Mouse (Mus musculus) heart, postnatal 25 days (tissue): ENCODE data around the gene Ghrh. TPM values are rescaled to one million over a fixed set of nuclear protein-coding genes. Genes with fewer than 3 reads are reported as not detected.
"Not testable (repeated sequence)": the region's sequence is repeated elsewhere in the genome, so short reads cannot be mapped to it uniquely, and the experiment has no call there.

Experiments
- DNase-seq: peaks from one replicate; pipeline ENCODE4 v3.0.0; 2022; ENCODE audit warnings: low spot score
- intact Hi-C: fragments of 180-260 bp; cut with DNase I; formaldehyde crosslinking; loops from one replicate; pipeline ENCODE4 v1.15.1; 2025
- total RNA-seq, 2 experiments: library from RNA; stranded (reverse); gene quantifications; 2 replicates each; pipeline ENCODE4 v1.2.3; 2021

Gene Ghrh
- total RNA-seq = not detected

GRCm38 (mm10) chr2:157347361-157348159 lies at the start of gene Ghrh:
TSS of gene Ghrh (minus strand) at chr2:157347506.
- no peak for DNase-seq

GRCm38 (mm10) chr2:157395960-157396359 lies 48.7 kb upstream of the Ghrh start:
- no peak for DNase-seq
- intact Hi-C loops = no loop called here

More at GRCm38 (mm10) chr2:157347361-157348159, at the start of gene Ghrh:
- intact Hi-C loops = no loop called here

DNA sequence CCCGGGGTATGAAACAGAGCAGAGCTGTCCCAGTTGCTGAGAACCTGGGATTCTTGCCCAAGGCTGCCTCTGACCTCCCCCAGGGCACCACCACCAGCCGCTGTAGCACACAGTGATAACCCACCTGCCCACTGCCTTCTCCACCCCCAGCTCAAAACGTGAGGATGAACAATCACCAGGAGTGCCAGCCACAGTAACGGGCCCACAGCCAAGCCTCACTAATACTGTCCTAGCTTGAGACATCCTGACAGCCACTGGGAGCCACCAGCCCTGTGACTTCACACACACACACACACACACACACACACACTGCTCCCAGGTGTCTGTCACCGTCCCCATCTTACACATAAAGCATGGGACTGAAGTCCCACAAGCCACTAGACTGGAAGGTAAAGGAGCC lies 48.1 kb upstream of the Ghrh start:
- intact Hi-C loops = no loop called here
- no peak for DNase-seq

- intact Hi-C loops = no loop called here
Observed at GRCm38 (mm10) chr2:157394868-157395267, 47.6 kb upstream of the Ghrh start.

GRCm38 (mm10) chr2:157393549-157393948 lies 46.2 kb upstream of the Ghrh start:
- intact Hi-C loops = no loop called here
- DNase-seq = no peak

More at GRCm38 (mm10) chr2:157394868-157395267, 47.6 kb upstream of the Ghrh start:
- DNase-seq = no peak

DNA sequence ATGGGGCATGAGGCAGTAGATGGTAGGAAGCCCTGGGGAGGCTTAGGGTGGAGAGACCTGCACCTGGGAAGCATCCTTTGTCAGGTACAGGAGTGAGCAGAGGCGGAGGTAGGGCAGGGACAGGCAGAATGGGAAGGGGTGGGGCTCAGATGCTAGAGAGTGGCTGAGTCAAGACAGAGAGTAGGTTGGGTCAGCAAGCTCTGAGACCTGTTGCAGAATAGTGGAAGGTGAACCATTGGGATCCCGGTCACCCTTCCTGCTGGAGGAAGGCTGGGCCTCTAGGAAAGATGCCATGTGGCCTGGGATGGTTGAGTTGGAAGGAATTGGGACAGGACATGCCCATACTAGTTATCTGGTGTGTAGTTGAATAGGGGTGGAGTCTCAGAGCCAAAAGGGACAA lies 45.0 kb upstream of the Ghrh start:
- DNase-seq = no peak
- intact Hi-C loops = no loop called here

- intact Hi-C loops = no loop called here
- DNase-seq = no peak
Observed at GRCm38 (mm10) chr2:157389591-157389921, 42.2 kb upstream of the Ghrh start.

DNA sequence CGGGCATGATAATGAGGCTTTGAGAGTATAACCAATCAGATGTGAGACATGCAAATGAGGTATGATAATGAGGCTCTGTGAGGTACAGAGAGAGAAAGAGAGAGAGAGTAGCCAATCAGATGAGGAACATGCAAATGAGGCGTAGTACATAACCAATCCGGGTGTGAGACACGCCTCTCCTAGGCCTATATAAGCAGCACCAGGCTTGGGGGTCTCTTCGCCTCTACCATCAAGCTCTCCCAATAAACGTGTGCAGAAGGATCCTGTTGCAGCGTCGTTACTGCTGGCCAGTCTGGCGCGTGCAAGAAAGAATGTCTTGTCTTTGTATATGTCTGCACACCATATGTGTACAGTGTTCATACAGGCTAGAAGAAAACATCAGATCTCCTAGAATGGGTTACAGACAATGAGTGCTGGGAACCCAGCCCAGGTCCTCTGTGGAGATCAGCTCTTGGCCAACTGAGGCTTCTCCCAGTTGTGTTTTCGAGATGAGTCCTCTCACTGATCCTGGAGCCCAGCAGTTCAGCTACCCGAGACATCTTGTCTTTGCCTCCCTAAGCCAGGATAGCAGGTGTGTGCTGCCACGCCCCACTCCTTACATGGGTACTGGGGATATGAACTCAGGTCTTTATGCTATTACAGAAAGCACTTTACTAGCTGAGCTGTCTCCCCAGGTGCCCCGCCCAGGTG lies 41.7 kb upstream of the Ghrh start:
- DNase-seq, intact Hi-C loops: not testable (repeated sequence)

DNA sequence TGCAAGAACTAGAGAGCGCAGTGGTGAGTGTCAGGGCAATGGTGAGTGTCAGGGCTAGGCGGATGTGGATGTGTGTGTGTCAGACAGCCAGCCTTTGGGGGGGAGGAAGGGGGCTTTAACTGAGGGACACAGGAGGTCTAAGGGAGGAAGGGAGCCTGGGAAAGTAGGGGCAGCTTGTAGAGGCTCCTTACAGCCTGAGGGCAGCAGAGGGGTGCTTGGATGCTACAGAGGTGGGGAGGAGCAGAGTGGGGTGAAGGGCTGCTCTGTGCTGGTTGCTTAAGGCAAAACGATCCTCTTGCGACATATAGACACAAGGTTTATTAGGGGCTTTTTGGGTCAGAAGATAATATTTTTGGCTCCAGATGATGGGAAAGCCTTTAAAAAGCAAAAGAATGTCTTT lies 37.5 kb upstream of the Ghrh start:
- intact Hi-C loops = no loop called here
- no peak for DNase-seq

GRCm38 (mm10) chr2:157376995-157377394 lies 29.7 kb upstream of the Ghrh start:
- intact Hi-C loops = no loop called here
- DNase-seq = no peak

DNA sequence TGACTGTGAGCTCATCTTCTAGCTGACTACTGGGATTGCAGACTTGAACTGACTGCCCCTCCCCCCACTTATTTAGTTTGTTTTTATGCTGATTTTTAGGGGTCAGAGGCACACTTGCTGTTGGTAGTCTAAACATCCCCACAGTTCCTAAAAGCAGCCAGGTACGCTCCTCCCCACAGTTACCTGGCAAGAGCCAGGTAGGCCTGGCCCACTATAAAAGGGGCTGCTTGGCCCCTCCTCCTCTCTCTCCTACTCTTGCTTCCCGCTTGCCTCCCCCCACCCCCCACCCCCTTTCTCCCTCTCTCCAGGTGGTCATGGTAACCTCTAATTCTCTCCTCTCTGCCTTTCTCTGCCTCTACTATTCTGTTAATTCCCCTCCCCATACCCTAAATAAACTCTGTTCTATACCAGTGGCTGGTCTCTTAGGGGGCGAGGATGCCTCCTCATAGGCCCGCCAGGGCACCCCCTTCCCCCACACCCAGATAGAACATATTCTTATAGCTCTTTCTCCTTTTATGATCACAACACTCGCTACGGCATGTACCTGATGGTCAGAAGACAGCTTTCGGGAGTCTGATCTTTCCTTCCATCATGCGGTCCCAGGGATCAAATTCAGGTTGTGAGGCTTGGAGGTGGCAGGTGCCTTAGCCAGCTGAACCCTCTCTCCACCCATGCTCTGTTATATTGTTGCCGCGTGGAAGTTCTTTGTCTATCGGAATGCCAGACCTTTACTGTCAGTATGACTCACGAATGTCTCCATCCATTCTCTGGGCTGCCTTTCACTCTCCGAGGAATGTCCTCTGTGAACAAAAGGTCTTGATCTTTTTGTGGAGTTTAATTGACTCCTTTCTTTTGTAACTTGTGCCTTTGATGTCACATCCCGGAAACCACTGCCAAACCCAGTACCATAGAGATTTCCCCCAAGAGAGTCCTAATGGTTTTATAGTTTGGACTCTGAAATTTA lies 28.8 kb upstream of the Ghrh start:
- DNase-seq = no peak
- intact Hi-C loops = no loop called here

- DNase-seq = no peak
- intact Hi-C loops = no loop called here
Observed at GRCm38 (mm10) chr2:157375051-157375450, 27.7 kb upstream of the Ghrh start.

DNA sequence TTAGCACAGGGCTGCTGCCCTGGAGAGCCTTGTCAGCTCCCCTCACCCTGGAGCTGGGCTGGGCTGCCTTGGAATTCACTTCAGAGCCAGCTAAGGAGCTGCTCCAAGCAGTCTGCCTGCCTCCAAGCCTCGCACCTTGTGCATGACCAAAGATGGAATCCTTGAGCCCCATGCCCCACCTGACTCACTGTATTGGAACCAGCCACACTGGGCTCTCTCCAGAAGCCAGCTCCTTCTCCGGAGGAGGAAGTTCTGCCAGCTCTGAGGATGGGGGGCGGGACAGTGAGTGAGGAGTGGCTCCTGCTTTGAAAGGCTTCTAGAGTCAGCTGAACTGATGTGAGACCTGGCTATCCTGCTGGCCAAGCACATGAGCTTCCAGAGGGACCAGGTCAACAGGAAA lies 26.4 kb upstream of the Ghrh start:
- DNase-seq = peak; percentile 10
- intact Hi-C loops = no loop called here

GRCm38 (mm10) chr2:157371696-157372095 lies 24.4 kb upstream of the Ghrh start:
- intact Hi-C loops = no loop called here
- no peak for DNase-seq

GRCm38 (mm10) chr2:157367991-157368390 lies 20.7 kb upstream of the Ghrh start:
- no peak for DNase-seq
- intact Hi-C loops = no loop called here

GRCm38 (mm10) chr2:157367184-157367893 lies 20.0 kb upstream of the Ghrh start, which contains the start of gene Manbal:
TSS of gene Manbal (plus strand) at chr2:157367594.
- peak; percentile 88 for DNase-seq
- intact Hi-C loops = no loop called here

DNA sequence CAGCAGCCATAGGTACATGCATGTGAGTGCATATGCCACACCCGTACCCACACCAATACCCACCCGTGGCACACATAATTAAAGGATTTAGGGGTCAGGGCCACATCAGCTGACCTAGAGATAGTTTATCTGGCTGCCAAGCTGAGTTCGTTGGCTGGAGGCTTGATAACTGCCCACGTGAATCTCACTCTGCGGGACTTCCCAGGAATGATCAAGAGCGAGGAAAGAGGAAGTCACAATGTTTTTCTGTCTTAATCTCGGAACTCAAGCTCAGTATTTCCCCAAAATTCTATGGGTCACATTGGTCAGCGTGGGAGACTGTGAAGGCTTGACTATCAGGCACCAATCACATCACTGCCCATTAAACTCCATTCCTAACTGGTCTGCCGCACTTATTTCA lies 19.5 kb upstream of the Ghrh start:
- DNase-seq = no peak
- intact Hi-C loops = no loop called here

- intact Hi-C loops = no loop called here
Observed at GRCm38 (mm10) chr2:157363031-157363430, 15.7 kb upstream of the Ghrh start.

DNA sequence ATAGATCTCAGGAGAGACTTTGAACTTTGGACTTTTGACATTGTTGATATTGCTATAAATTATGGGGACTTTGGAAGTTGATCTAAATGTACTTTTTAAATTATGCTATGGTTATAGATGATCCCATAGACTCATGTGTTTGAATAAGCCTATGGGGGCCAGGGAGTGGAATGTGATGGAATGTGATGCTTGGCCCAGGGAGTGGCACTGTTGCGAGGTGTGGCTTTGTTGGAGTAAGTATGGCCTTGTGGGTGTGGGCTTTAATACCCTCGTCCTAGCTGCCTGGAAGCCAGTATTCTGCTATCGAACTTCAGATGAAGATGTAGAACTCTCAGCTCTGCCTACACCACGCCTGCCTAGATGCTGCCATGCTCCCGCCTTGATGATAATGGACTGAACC lies 12.7 kb upstream of the Ghrh start:
- intact Hi-C loops = no loop called here
- no peak for DNase-seq

More at GRCm38 (mm10) chr2:157363031-157363430, 15.7 kb upstream of the Ghrh start:
- DNase-seq = no peak

DNA sequence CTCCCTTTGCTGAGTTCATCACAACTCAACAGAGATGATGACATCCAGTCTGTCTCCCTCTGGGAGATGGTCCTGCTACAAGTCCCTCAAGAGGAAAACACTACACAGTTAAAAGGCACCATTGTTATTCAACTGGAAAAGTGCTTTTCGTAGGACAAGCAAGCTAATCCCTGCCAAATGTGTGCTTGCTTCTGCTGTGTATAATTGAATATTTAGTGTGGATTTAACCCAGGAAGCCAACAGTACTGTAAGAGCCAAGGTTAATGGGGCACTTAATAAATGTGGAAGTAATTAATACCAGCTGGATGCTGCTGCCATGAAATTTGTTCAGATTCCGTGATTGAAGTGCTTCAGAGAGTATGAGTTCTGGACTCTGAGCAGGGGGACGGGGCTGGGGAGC lies 6.8 kb upstream of the Ghrh start:
- DNase-seq = no peak
- intact Hi-C loops = no loop called here
